Mouse (Mus musculus) midbrain, embryonic 14.5 days (tissue): Measurements from ENCODE around the gene Mfn1. TPM values are rescaled to one million over a fixed set of nuclear protein-coding genes. Genes with fewer than 3 reads are reported as not detected.

Experiments used
- polyA plus RNA-seq: library from polyadenylated mRNA; unstranded; fragments of >200 nt; fragmentation: Nextera tagmentation; extraction: Ambion mirVana; gene quantifications from 2 replicates; pipeline ENCODE4 v1.2.1, GENCODE M21; 2014

The Mfn1 gene
- polyA plus RNA-seq, 1 experiment from 2014 or later: 42.6 TPM

Other genes starting within 250 kb of the Mfn1 start
- 7.7 and 9.7 TPM in 2 replicates for gene Zmat3, start 163.5 kb upstream of the Mfn1 start, polyA plus RNA-seq
- 28.5 and 29.3 TPM in 2 replicates for gene Pik3ca, start 131.8 kb upstream of the Mfn1 start, polyA plus RNA-seq
- gene Kcnmb3, start 37.2 kb upstream of the Mfn1 start, polyA plus RNA-seq: 0.12 and 0.16 TPM in 2 replicates
- gene Zfp639, start 19.2 kb upstream of the Mfn1 start, polyA plus RNA-seq: 43.4 and 46.2 TPM in 2 replicates
- 75.8 and 81.7 TPM in 2 replicates for gene Gnb4, start 87.1 kb downstream of the Mfn1 start, polyA plus RNA-seq
- gene Actl6a, start 176.8 kb downstream of the Mfn1 start, polyA plus RNA-seq: 71.6 and 98.4 TPM in 2 replicates
- gene Ndufb5, start 207.5 kb downstream of the Mfn1 start, polyA plus RNA-seq: 336 and 363 TPM in 2 replicates
- gene Mrpl47, start 208.1 kb downstream of the Mfn1 start, polyA plus RNA-seq: 37.0 and 39.0 TPM in 2 replicates